In genomic region chr3:47424532-47424931, GRCm38 (mm10) we compare ENCODE assay signal across 20 mouse cellular contexts.
DNase-seq lines count a peak whose midpoint lies in the region; ATAC-seq and TF ChIP-seq lines count a peak whose summit lies in the region.
"Had no signal": no experiment of that assay in that cellular context is flagged by ENCODE, and none has a peak within 500 bp of the region (broad histone marks: within the 10 kb centered on the region; RNA-seq: fewer than 3 reads in every experiment).

No protein-coding gene starts in this region.

- H3K9me3 ChIP-seq in forebrain, embryonic 11.5 days (ENCODE audit: control insufficient read depth, low read length): no peaks in the 10 kb centered on the region
- no peaks in the 10 kb centered on the region for H3K9me3 ChIP-seq in forebrain, postnatal 0 days (ENCODE audit: low read length)
- no peaks in the 10 kb centered on the region for H3K9me3 ChIP-seq in midbrain, embryonic 14.5 days (ENCODE audit: control insufficient read depth, low read length)
- H3K9me3 ChIP-seq in midbrain, embryonic 10.5 days (replicated peaks): no peaks in the 10 kb centered on the region
- H3K9me3 ChIP-seq in forebrain, embryonic 14.5 days (replicated peaks; ENCODE audit: control insufficient read depth, low read length): no peaks in the 10 kb centered on the region
- H3K9me3 ChIP-seq: embryonic facial prominence, embryonic 12.5 days; heart, embryonic 15.5 days; hindbrain, embryonic 13.5 days had no signal

- ATAC-seq in forebrain, embryonic 11.5 days (replicated peaks; ENCODE audit: low FRiP score): 0 out of 2 replicates have a peak, but pooled peaks have one; percentile 15
- no peak for ATAC-seq in forebrain, postnatal 0 days
- no peak for ATAC-seq in midbrain, embryonic 14.5 days (ENCODE audit: low FRiP score, low TSS enrichment)
- ATAC-seq in forebrain, embryonic 14.5 days: peak; percentile 86
- ATAC-seq in granulocyte monocyte progenitor cell, adult 5-6 weeks (replicated peaks; ENCODE audit: poor library complexity, severe bottlenecking): no peak
- ATAC-seq: activated CD4-positive, CD25-positive, alpha-beta regulatory T cell, adult 4 months; intestine, embryonic 16.5 days; Patski had no signal

- H3K4me1 ChIP-seq in forebrain, embryonic 11.5 days (replicated peaks; ENCODE audit: control insufficient read depth, insufficient read depth, low read length): no peaks in the 10 kb centered on the region
- no peaks in the 10 kb centered on the region for H3K4me1 ChIP-seq in forebrain, postnatal 0 days (ENCODE audit: insufficient read depth)
- no peaks in the 10 kb centered on the region for H3K4me1 ChIP-seq in midbrain, embryonic 14.5 days (ENCODE audit: control insufficient read depth, insufficient read depth, low read length)
- no peaks in the 10 kb centered on the region for H3K4me1 ChIP-seq in midbrain, embryonic 10.5 days
- H3K4me1 ChIP-seq in forebrain, embryonic 14.5 days (ENCODE audit: control insufficient read depth, insufficient read depth, low read length): no peaks in the 10 kb centered on the region
- H3K4me1 ChIP-seq: embryonic facial prominence, embryonic 12.5 days; heart, embryonic 15.5 days; hindbrain, embryonic 13.5 days had no signal

- no peak overlapping the region for H3K4me2 ChIP-seq in forebrain, embryonic 11.5 days (ENCODE audit: low read depth, low read length, severe bottlenecking)
- no peak overlapping the region for H3K4me2 ChIP-seq in forebrain, postnatal 0 days (ENCODE audit: low read depth)
- H3K4me2 ChIP-seq in midbrain, embryonic 14.5 days (ENCODE audit: low read length): no peak overlapping the region
- H3K4me2 ChIP-seq in forebrain, embryonic 14.5 days (ENCODE audit: low read length): no peak overlapping the region
- H3K4me2 ChIP-seq: embryonic facial prominence, embryonic 12.5 days; heart, embryonic 11.5 days; heart, embryonic 15.5 days; hindbrain, embryonic 13.5 days had no signal

- no peaks in the 10 kb centered on the region for H3K36me3 ChIP-seq in forebrain, embryonic 11.5 days (ENCODE audit: control insufficient read depth, insufficient read depth, low read length)
- no peaks in the 10 kb centered on the region for H3K36me3 ChIP-seq in forebrain, postnatal 0 days (ENCODE audit: insufficient read depth)
- H3K36me3 ChIP-seq in midbrain, embryonic 14.5 days (ENCODE audit: control insufficient read depth, insufficient read depth, low read length): no peaks in the 10 kb centered on the region
- no peaks in the 10 kb centered on the region for H3K36me3 ChIP-seq in midbrain, embryonic 10.5 days
- H3K36me3 ChIP-seq in forebrain, embryonic 14.5 days (ENCODE audit: control insufficient read depth, insufficient read depth, low read length): no peaks in the 10 kb centered on the region
- H3K36me3 ChIP-seq: embryonic facial prominence, embryonic 12.5 days; heart, embryonic 15.5 days; hindbrain, embryonic 13.5 days had no signal

- TF ChIP-seq CTCF in forebrain, postnatal 0 days (IDR thresholded peaks at IDR 0.05; ENCODE audit: low read depth): no peak

- no peak overlapping the region for H3K4me3 ChIP-seq in forebrain, embryonic 11.5 days (ENCODE audit: low read depth, low read length)
- no peak overlapping the region for H3K4me3 ChIP-seq in forebrain, postnatal 0 days (ENCODE audit: low read depth, low read length)
- H3K4me3 ChIP-seq in midbrain, embryonic 14.5 days (replicated peaks; ENCODE audit: low read depth, low read length): no peak overlapping the region
- no peak overlapping the region for H3K4me3 ChIP-seq in midbrain, embryonic 10.5 days
- no peak overlapping the region for H3K4me3 ChIP-seq in forebrain, embryonic 14.5 days (ENCODE audit: low read depth, low read length)
- H3K4me3 ChIP-seq: embryonic facial prominence, embryonic 12.5 days; heart, adult 2 months; heart, embryonic 15.5 days; hindbrain, embryonic 13.5 days had no signal

- H3K9ac ChIP-seq in forebrain, embryonic 11.5 days (ENCODE audit: low read length): no peak overlapping the region
- H3K9ac ChIP-seq in forebrain, postnatal 0 days: no peak overlapping the region
- H3K9ac ChIP-seq in midbrain, embryonic 14.5 days (replicated peaks; ENCODE audit: low read length): no peak overlapping the region
- H3K9ac ChIP-seq in forebrain, embryonic 14.5 days (ENCODE audit: low read length): no peak overlapping the region
- H3K9ac ChIP-seq: embryonic facial prominence, embryonic 12.5 days; heart, embryonic 15.5 days; hindbrain, embryonic 13.5 days had no signal

- DNase-seq in forebrain, embryonic 11.5 days (ENCODE audit: low spot score): no peak
- DNase-seq in forebrain, postnatal 0 days: no peak
- peak; percentile 44 for DNase-seq in midbrain, embryonic 14.5 days
- no peak for DNase-seq in midbrain, embryonic 10.5 days (ENCODE audit: low spot score)
- DNase-seq in forebrain, embryonic 14.5 days (ENCODE audit: low spot score): peak; percentile 77
- DNase-seq: adrenal gland, postnatal 14 days; cerebellum, adult 2 months; embryo, embryonic 11 days; gastrocnemius, postnatal 10 days; heart, adult 2 months; heart, postnatal 14 days had no signal

- WGBS in forebrain, embryonic 11.5 days: 78% methylated on average over 1 of the region's 1 CpGs
- 28% methylated on average over 1 of the region's 1 CpGs for WGBS in forebrain, postnatal 0 days
- WGBS in midbrain, embryonic 14.5 days: 51% methylated on average over 1 of the region's 1 CpGs
- WGBS in midbrain, embryonic 10.5 days: 92% methylated on average over 1 of the region's 1 CpGs
- WGBS in forebrain, embryonic 14.5 days: 26% methylated on average over 1 of the region's 1 CpGs

- H3K27ac ChIP-seq in forebrain, embryonic 11.5 days (ENCODE audit: low read depth, low read length): no peak overlapping the region
- no peak overlapping the region for H3K27ac ChIP-seq in forebrain, postnatal 0 days (ENCODE audit: low read depth, low read length)
- no peak overlapping the region for H3K27ac ChIP-seq in midbrain, embryonic 14.5 days (replicated peaks; ENCODE audit: low read depth, low read length)
- H3K27ac ChIP-seq in midbrain, embryonic 10.5 days (replicated peaks): no peak overlapping the region
- no peak overlapping the region for H3K27ac ChIP-seq in forebrain, embryonic 14.5 days (ENCODE audit: low read depth, low read length)
- H3K27ac ChIP-seq: embryonic facial prominence, embryonic 12.5 days; heart, adult 2 months; heart, embryonic 15.5 days; hindbrain, embryonic 13.5 days had no signal

- no peaks in the 10 kb centered on the region for H3K27me3 ChIP-seq in forebrain, embryonic 11.5 days (ENCODE audit: control insufficient read depth, insufficient read depth, low read length)
- H3K27me3 ChIP-seq in forebrain, postnatal 0 days (ENCODE audit: insufficient read depth, low read length): no peaks in the 10 kb centered on the region
- H3K27me3 ChIP-seq in midbrain, embryonic 14.5 days (ENCODE audit: control insufficient read depth, insufficient read depth, low read length): no peaks in the 10 kb centered on the region
- no peaks in the 10 kb centered on the region for H3K27me3 ChIP-seq in midbrain, embryonic 10.5 days (ENCODE audit: low read depth, poor library complexity, severe bottlenecking)
- no peaks in the 10 kb centered on the region for H3K27me3 ChIP-seq in forebrain, embryonic 14.5 days (replicated peaks; ENCODE audit: control insufficient read depth, insufficient read depth, low read length)
- H3K27me3 ChIP-seq: CH12.LX; embryonic facial prominence, embryonic 12.5 days; heart, embryonic 15.5 days; hindbrain, embryonic 13.5 days; Patski had no signal

Comparison
In these comparisons a context has a peak if more than half of its experiments do, and no peak if none do; other contexts are left out.
1. ATAC-seq: peak in forebrain, embryonic 11.5 days (single experiment) and forebrain, embryonic 14.5 days (single experiment); none in forebrain, postnatal 0 days (single experiment), midbrain, embryonic 14.5 days (single experiment) and granulocyte monocyte progenitor cell, adult 5-6 weeks (single experiment).
2. DNase-seq: peak in midbrain, embryonic 14.5 days (single experiment) and forebrain, embryonic 14.5 days (single experiment); none in forebrain, embryonic 11.5 days (single experiment), forebrain, postnatal 0 days (single experiment) and midbrain, embryonic 10.5 days (single experiment).